Mouse (Mus musculus): ENCODE measurements around the gene Acan. TPM values are rescaled to one million over a fixed set of nuclear protein-coding genes. Genes with fewer than 3 reads are reported as not detected.

Gene Acan
- total and polyA plus RNA-seq, 2 experiments from 2014 or later: 0.48 to 3.0 TPM

DNA sequence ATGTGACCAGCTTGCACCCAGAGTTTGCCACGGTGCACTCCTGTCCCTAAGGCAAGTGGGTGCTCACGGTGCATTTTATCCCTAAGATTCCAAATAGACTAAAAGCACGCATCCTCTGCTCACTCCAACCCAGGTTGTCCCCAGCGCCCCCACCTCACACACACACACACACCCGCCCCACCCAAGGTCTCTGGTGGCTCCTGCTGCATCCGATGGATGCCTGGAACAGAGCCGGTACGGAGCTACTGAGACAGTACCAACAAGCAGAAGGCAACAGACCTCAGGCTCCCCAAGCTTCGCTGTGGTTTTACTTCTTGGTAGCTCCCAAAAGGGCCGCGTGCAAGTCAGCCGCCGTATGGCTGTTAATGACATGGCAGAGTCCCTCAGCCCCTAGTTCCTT lies 77.1 kb downstream of the Acan start:
- no peak for TF ChIP-seq CTCF (IDR thresholded peaks at IDR 0.05)
- Histone ChIP-seq H3K9ac (replicated peaks; ENCODE audit: low read length, poor library complexity, severe bottlenecking) (no peak overlapping the region), H3K36me3 (ENCODE audit: insufficient read depth, low read length) (no peaks in the 10 kb centered on the region), H3K27ac (ENCODE audit: low read depth, low read length) (no peak overlapping the region), H3K27me3 (ENCODE audit: insufficient read depth, low read length) (no peaks in the 10 kb centered on the region; the same call in 1 of the 2 replicates), H3K9me3 (ENCODE audit: low read length) (no peaks in the 10 kb centered on the region), H3K4me2 (ENCODE audit: low read depth, low read length, poor library complexity, severe bottlenecking) (peak overlapping the region; percentile 21), H3K4me3 (ENCODE audit: low read depth, low read length) (peak overlapping the region; percentile 19; the same call in 1 of the 2 replicates), H3K4me1 (ENCODE audit: insufficient read depth, low read length) (peaks cover 4% of the 10 kb centered on the region; the same call in 1 of the 2 replicates)
- 22% methylated on average over 13 of the region's 13 CpGs for WGBS
- DNase-seq (ENCODE audit: low spot score) (no peak), ATAC-seq (ENCODE audit: low FRiP score) (no peak; the same call in 1 of the 2 replicates)

DNA sequence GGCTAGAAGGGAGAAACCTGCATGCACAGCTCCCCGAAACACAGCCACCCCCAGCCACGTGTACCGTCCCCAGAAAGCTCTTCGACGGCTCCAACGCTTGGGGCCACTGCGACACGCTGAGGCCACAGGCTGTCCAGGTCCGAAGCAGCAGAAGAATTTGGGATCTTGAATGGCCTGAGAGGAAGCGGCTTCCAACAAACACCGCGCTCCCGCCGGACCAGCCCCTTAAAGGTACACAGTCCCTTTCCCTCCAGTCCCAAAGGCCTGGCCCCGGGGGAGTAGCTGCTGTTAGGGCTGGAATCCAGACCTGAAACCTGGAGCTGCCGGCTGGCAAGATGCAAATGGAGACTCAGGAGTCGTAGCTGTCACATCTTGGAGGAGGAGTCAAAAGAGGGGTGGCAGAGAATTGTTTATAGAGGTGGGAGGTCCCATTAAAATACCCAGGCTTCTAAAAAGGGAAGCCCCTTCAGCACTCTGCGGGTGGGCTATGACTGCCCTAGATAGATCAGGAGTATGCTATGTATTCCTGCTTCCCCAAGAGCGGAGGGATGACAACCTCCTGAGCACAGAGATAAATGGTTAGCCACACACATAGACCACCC lies 77.7 kb downstream of the Acan start, which contains the start of gene Hapln3:
Gene Hapln3 (minus strand): TSS at position 176 of the 602 bp plus-strand sequence.
- 6% methylated on average over 19 of the region's 19 CpGs for WGBS
- Histone ChIP-seq H3K4me3 (ENCODE audit: low read depth, low read length) (peak within 1 kb of the TSS; percentile 19; the same call in 1 of the 2 replicates), H3K27ac (ENCODE audit: low read depth, low read length) (no peak within 1 kb of the TSS), H3K9me3 (ENCODE audit: low read length) (no peaks in the 10 kb centered on the region), H3K36me3 (ENCODE audit: insufficient read depth, low read length) (no peaks in the 10 kb centered on the region), H3K27me3 (ENCODE audit: insufficient read depth, low read length) (no peaks in the 10 kb centered on the region; the same call in 1 of the 2 replicates), H3K4me2 (ENCODE audit: low read depth, low read length, poor library complexity, severe bottlenecking) (peak within 1 kb of the TSS; percentile 21), H3K4me1 (ENCODE audit: insufficient read depth, low read length) (peaks cover 4% of the 10 kb centered on the region; the same call in 1 of the 2 replicates), H3K9ac (replicated peaks; ENCODE audit: low read length, poor library complexity, severe bottlenecking) (no peak within 1 kb of the TSS)
- peak; percentile 24 for DNase-seq (ENCODE audit: low spot score)
- TF ChIP-seq CTCF (IDR thresholded peaks at IDR 0.05): no peak
- 0 out of 2 replicates have a peak, but pooled peaks have one; percentile 18 for ATAC-seq (ENCODE audit: low FRiP score)

DNA sequence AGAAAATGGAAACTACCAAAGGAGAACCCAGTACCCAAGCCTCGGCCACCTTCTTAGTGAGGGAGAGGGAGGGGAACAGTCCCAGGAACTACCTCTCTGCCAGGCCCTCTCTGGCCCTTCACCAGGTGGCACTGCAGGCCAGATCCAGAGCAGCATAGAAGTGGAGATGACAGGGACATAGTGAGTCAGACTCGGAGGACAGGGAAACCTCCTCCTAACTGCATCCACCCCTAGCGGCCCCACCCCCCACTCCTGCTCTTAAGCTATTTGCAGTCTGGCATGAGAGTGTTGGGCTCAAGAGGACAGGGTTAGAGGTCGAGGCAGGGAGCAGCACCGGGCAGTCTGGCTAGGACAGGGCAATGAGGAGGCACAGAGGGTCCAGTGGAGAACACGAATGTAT lies 80.1 kb downstream of the Acan start:
- DNase-seq (ENCODE audit: low spot score) (no peak), ATAC-seq (ENCODE audit: low FRiP score) (no peak)
- peak; percentile 40 for TF ChIP-seq CTCF (IDR thresholded peaks at IDR 0.05)
- WGBS: 39% methylated on average over 6 of the region's 6 CpGs
- Histone ChIP-seq H3K36me3 (ENCODE audit: insufficient read depth, low read length) (no peaks in the 10 kb centered on the region; the same call in 1 of the 2 replicates), H3K9me3 (ENCODE audit: low read length) (no peaks in the 10 kb centered on the region), H3K4me3 (ENCODE audit: low read depth, low read length) (no peak overlapping the region), H3K27me3 (ENCODE audit: insufficient read depth, low read length) (no peaks in the 10 kb centered on the region; the same call in 1 of the 2 replicates), H3K9ac (replicated peaks; ENCODE audit: low read length, poor library complexity, severe bottlenecking) (no peak overlapping the region), H3K4me2 (ENCODE audit: low read depth, low read length, poor library complexity, severe bottlenecking) (no peak overlapping the region), H3K4me1 (ENCODE audit: insufficient read depth, low read length) (peaks cover 4% of the 10 kb centered on the region; the same call in 1 of the 2 replicates), H3K27ac (ENCODE audit: low read depth, low read length) (no peak overlapping the region)

DNA sequence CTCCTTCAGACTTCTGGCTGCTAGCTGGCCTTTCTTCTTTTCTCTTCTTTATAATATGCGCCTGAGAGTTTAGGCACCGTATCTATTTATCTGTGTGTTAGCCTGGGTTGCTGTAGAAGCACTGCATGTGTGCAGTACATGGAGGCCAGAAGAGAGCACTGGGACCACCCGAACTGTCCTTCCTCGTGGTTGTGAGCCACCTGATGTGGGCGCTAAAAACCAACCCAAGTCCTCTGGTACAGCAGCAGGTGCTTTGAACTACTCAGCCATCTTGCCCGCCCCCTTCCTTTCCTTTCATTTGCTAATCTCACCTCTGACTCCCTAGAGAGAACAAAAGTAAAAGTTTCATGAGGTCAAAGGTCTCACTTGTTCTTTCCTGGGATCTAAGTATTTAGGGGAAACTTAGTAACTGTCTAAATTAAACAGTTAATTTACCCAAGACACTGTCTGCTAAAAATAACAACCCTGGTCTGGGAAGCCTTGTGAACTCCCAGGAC lies 86.1 kb downstream of the Acan start:
- Histone ChIP-seq H3K4me1 (ENCODE audit: insufficient read depth, low read length) (no peaks in the 10 kb centered on the region), H3K27ac (ENCODE audit: low read depth, low read length) (no peak overlapping the region), H3K36me3 (ENCODE audit: insufficient read depth, low read length) (peaks cover 11% of the 10 kb centered on the region; the same call in 1 of the 2 replicates), H3K9me3 (ENCODE audit: low read length) (no peaks in the 10 kb centered on the region), H3K4me2 (ENCODE audit: low read depth, low read length, poor library complexity, severe bottlenecking) (no peak overlapping the region), H3K4me3 (ENCODE audit: low read depth, low read length) (no peak overlapping the region), H3K27me3 (ENCODE audit: insufficient read depth, low read length) (no peaks in the 10 kb centered on the region), H3K9ac (replicated peaks; ENCODE audit: low read length, poor library complexity, severe bottlenecking) (no peak overlapping the region)
- no peak for ATAC-seq (ENCODE audit: low FRiP score)
- no peak for DNase-seq (ENCODE audit: low spot score)
- WGBS: 52% methylated on average over 6 of the region's 6 CpGs
- no peak for TF ChIP-seq CTCF (IDR thresholded peaks at IDR 0.05)

DNA sequence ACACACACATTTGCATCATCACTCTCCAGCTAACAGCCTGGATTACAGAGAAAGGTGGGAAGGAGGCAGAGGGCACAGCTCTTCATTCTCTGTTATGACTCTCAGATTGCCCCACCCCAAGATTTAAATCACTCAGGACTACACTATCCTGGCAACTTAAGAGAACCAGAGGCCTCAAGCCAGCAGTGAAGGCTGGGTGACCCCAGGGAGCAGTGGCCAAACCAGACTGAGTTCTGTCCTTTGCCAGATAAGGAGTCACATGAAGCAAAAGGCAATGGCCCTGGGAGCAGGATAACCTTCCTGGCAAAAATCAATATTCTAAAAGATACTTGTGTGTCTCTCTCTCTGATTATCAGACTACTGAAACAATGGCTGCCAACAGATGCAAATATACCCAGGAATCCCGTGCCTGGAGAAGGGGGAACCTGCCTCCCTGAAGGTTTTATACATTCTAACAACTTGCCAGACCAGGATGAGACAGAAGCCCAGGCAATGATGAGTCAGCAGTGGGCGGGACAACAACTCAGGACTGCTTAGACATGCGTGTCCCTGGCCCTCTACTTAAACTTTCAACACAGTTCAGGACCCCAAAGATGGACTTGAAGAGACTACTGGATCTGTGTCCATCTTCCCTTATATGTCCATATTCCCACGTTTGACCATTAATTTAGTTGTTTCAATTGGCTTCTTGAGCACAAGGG lies 86.8 kb downstream of the Acan start:
- no peak overlapping the region for H3K9ac ChIP-seq (replicated peaks; ENCODE audit: low read length, poor library complexity, severe bottlenecking)
- no peaks in the 10 kb centered on the region for H3K9me3 ChIP-seq (ENCODE audit: low read length)
- no peak overlapping the region for H3K4me2 ChIP-seq (ENCODE audit: low read depth, low read length, poor library complexity, severe bottlenecking)
- no peak for ATAC-seq (ENCODE audit: low FRiP score)
- TF ChIP-seq CTCF (IDR thresholded peaks at IDR 0.05): no peak
- H3K4me3 ChIP-seq (ENCODE audit: low read depth, low read length): no peak overlapping the region
- H3K27me3 ChIP-seq (ENCODE audit: insufficient read depth, low read length): no peaks in the 10 kb centered on the region
- H3K27ac ChIP-seq (ENCODE audit: low read depth, low read length): no peak overlapping the region
- no peaks in the 10 kb centered on the region for H3K4me1 ChIP-seq (ENCODE audit: insufficient read depth, low read length)
- 51% methylated on average over 4 of the region's 4 CpGs for WGBS
- peaks cover 11% of the 10 kb centered on the region; the same call in 1 of the 2 replicates for H3K36me3 ChIP-seq (ENCODE audit: insufficient read depth, low read length)
- DNase-seq (ENCODE audit: low spot score): no peak

DNA sequence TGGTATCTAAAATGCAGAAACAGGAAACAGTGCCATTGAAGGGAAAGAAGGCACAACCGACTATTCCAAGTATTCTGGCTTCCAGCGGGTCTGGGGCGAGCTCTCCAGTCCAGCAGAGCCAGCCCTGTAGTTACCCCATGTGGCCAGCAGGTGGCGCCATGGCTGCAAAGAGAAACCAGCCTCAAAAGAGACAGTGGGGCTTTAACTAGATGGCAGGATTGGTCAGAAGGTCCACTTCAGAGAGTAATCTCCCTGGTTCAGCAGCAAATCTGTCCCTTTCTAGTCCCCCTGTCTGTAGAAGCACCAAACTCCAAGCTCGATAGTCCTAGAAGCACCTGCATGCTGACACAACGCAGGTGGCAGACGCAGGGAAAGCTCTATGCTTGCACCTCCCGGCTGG lies 87.6 kb downstream of the Acan start:
- H3K4me2 ChIP-seq (ENCODE audit: low read depth, low read length, poor library complexity, severe bottlenecking): no peak overlapping the region
- peaks cover 11% of the 10 kb centered on the region; the same call in 1 of the 2 replicates for H3K36me3 ChIP-seq (ENCODE audit: insufficient read depth, low read length)
- H3K4me3 ChIP-seq (ENCODE audit: low read depth, low read length): no peak overlapping the region
- TF ChIP-seq CTCF (IDR thresholded peaks at IDR 0.05): peak; percentile 98
- H3K9me3 ChIP-seq (ENCODE audit: low read length): no peaks in the 10 kb centered on the region
- DNase-seq (ENCODE audit: low spot score) (peak; percentile 80), ATAC-seq (ENCODE audit: low FRiP score) (no peak)
- H3K9ac ChIP-seq (replicated peaks; ENCODE audit: low read length, poor library complexity, severe bottlenecking): no peak overlapping the region
- 31% methylated on average over 8 of the region's 8 CpGs for WGBS
- H3K27me3 ChIP-seq (ENCODE audit: insufficient read depth, low read length): no peaks in the 10 kb centered on the region
- no peak overlapping the region for H3K27ac ChIP-seq (ENCODE audit: low read depth, low read length)
- no peaks in the 10 kb centered on the region for H3K4me1 ChIP-seq (ENCODE audit: insufficient read depth, low read length)
